Mouse (Mus musculus): ENCODE data around the gene Nmu. TPM values are rescaled to one million over a fixed set of nuclear protein-coding genes. Genes with fewer than 3 reads are reported as not detected.

The Nmu gene
- polyA plus RNA-seq, 1 experiment from 2014 or later: 0.17 TPM

DNA sequence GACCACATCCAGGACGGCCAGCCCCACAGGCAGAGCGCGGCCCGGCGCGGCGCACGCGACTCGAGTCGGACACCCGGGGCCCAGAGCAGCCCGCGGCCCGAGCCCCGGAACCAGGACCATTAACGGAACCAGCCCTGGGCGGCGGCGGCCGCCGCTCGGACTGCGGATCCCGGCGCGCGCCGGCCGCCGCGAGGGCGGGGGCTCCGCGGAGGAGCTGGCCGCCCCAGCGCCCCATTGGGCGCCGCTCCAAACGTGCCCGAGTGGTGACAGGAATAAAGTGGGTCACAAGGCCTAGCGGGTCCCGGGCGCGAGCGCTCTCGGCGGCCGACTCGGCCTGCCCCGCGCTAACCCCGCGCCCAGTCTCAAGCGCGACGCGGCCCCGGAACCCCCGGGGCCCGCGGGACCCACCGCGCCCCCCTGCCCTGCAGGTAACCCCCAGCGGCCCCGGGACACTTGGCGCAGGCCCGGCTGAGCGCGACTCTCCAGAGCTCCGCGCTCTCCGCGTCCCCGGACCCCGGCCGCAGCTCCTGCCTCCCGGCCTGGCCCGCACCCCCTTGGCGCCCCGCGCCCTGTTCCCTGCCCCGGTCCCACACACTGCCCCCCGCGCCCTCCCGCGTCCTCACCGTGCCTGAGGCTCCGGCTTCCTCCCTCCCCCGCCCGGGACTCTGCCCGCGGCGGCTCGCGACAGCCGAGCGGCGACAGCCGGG, 59.7 kb downstream of the Nmu start:
- peak; percentile 75 for ATAC-seq (ENCODE audit: insufficient read depth, low FRiP score)
- Histone ChIP-seq H3K4me2 (ENCODE audit: low read depth, low read length) (peak overlapping the region; percentile 77), H3K27me3 (ENCODE audit: control insufficient read depth, insufficient read depth, low read length) (no peaks in the 10 kb centered on the region), H3K4me1 (ENCODE audit: control insufficient read depth, insufficient read depth, low read length) (peaks cover 17% of the 10 kb centered on the region), H3K9ac (ENCODE audit: low read length) (peak overlapping the region; percentile 97), H3K9me3 (replicated peaks; ENCODE audit: control insufficient read depth, low read length) (no peaks in the 10 kb centered on the region), H3K36me3 (ENCODE audit: control insufficient read depth, insufficient read depth, low read length) (no peaks in the 10 kb centered on the region), H3K4me3 (replicated peaks; ENCODE audit: low read length) (peak overlapping the region; percentile 92), H3K27ac (ENCODE audit: low read length) (peak overlapping the region; percentile 98)
- under 1% methylated on average over 67 of the region's 100 CpGs for WGBS

DNA sequence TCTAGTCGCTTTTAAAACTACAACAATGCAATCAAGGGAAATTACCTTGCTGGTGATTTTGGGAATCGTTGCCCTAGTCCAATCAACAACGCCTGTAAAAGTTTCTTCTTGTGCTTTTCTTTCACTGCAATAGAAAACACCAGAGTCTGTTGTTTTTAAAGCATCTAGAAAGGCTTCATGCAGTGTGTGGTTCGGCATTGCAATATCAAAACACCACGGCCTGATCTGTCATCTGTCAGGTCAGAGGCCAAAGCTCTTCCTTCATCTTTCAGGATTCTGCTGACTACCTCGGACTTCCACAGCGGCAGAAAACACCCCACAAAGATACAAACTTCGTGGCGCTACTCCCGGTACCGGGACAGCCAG, 60.2 kb downstream of the Nmu start:
- H3K9me3 ChIP-seq (replicated peaks; ENCODE audit: control insufficient read depth, low read length): no peaks in the 10 kb centered on the region
- H3K4me1 ChIP-seq (ENCODE audit: control insufficient read depth, insufficient read depth, low read length): peaks cover 17% of the 10 kb centered on the region
- WGBS: 6% methylated on average over 11 of the region's 11 CpGs
- no peaks in the 10 kb centered on the region for H3K27me3 ChIP-seq (ENCODE audit: control insufficient read depth, insufficient read depth, low read length)
- H3K4me3 ChIP-seq (replicated peaks; ENCODE audit: low read length): peak overlapping the region; percentile 92
- peak overlapping the region; percentile 77 for H3K4me2 ChIP-seq (ENCODE audit: low read depth, low read length)
- H3K27ac ChIP-seq (ENCODE audit: low read length): peak overlapping the region; percentile 98
- peak overlapping the region; percentile 97 for H3K9ac ChIP-seq (ENCODE audit: low read length)
- ATAC-seq (ENCODE audit: insufficient read depth, low FRiP score): no peak
- no peaks in the 10 kb centered on the region for H3K36me3 ChIP-seq (ENCODE audit: control insufficient read depth, insufficient read depth, low read length)

DNA sequence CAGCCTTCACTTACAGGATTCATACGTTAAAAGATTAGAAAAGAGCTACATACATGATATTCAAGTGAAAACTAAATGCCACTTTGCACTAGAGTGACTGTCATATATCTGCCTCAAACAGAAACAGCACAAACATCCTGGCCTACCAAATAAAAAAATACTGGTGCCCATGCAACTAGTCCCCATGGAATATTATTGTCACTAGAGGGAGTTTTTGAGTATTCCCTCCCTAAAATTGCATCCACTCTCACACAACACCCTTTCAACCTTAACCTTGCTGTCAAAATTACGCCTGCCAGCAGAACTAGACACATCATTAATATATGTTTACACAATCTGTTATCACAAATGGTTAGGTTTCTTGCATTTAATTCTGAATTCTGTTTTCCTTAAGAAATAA, 61.6 kb downstream of the Nmu start:
- Histone ChIP-seq H3K27me3 (ENCODE audit: control insufficient read depth, insufficient read depth, low read length) (no peaks in the 10 kb centered on the region), H3K4me3 (replicated peaks; ENCODE audit: low read length) (no peak overlapping the region), H3K9me3 (replicated peaks; ENCODE audit: control insufficient read depth, low read length) (no peaks in the 10 kb centered on the region), H3K27ac (ENCODE audit: low read length) (no peak overlapping the region), H3K4me2 (ENCODE audit: low read depth, low read length) (no peak overlapping the region), H3K9ac (ENCODE audit: low read length) (no peak overlapping the region), H3K36me3 (ENCODE audit: control insufficient read depth, insufficient read depth, low read length) (no peaks in the 10 kb centered on the region), H3K4me1 (ENCODE audit: control insufficient read depth, insufficient read depth, low read length) (peaks cover 17% of the 10 kb centered on the region)
- WGBS: 83% methylated on average over 2 of the region's 2 CpGs
- no peak for ATAC-seq (ENCODE audit: insufficient read depth, low FRiP score)

DNA sequence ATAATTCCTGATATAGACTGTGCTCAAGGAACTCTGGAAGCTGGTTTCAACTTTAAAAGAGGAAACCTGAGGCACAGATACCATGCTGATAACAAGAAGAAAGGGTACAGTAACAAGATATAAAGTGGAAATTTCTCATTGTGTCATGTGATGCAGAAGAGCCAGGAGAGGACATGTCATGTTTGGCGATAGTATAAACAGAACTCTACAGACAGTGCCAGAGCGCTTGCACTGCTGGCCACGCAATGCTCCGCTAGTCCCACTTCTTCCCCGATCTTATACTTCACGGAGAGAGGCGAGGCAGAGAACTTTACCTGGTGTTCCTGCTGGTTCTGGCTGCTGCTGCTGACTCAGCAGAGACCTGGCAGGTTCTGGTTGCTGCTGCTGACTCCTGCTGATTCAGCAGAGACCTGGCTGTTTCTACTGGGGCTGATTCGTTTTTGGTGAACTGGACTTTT, 74.3 kb downstream of the Nmu start:
- WGBS: 77% methylated on average over 8 of the region's 8 CpGs
- 0 out of 2 replicates have a peak, but pooled peaks cover 2% of the 10 kb centered on the region for H3K4me1 ChIP-seq (ENCODE audit: control insufficient read depth, insufficient read depth, low read length)
- H3K36me3 ChIP-seq (ENCODE audit: control insufficient read depth, insufficient read depth, low read length): no peaks in the 10 kb centered on the region
- H3K27me3 ChIP-seq (ENCODE audit: control insufficient read depth, insufficient read depth, low read length): no peaks in the 10 kb centered on the region
- H3K4me2 ChIP-seq (ENCODE audit: low read depth, low read length): no peak overlapping the region
- no peak overlapping the region for H3K27ac ChIP-seq (ENCODE audit: low read length)
- H3K9me3 ChIP-seq (replicated peaks; ENCODE audit: control insufficient read depth, low read length): no peaks in the 10 kb centered on the region
- H3K4me3 ChIP-seq (replicated peaks; ENCODE audit: low read length): no peak overlapping the region
- H3K9ac ChIP-seq (ENCODE audit: low read length): no peak overlapping the region
- ATAC-seq (ENCODE audit: insufficient read depth, low FRiP score): no peak

DNA sequence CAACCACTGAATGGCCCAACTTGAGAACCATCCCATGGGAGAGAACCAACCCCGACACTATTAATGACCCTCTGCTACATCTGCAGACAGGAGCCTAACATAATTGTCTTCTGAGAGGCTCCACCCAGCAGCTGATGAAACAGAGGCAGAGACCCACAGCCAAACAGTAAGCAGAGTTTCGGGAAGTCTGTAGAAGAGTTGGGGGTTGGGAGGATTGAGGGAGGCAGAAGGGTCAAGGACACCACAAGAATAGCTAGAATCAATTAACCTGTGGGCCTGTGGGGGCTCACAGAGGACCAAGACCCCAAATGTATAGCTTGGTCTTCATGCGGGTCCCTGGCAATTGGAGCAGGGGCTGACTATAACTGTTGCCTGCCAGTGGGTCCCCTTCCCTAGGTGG, 75.3 kb downstream of the Nmu start:
- H3K36me3 ChIP-seq (ENCODE audit: control insufficient read depth, insufficient read depth, low read length): no peaks in the 10 kb centered on the region
- H3K4me1 ChIP-seq (ENCODE audit: control insufficient read depth, insufficient read depth, low read length): 0 out of 2 replicates have a peak, but pooled peaks cover 2% of the 10 kb centered on the region
- no peak for ATAC-seq (ENCODE audit: insufficient read depth, low FRiP score)
- no peaks in the 10 kb centered on the region for H3K27me3 ChIP-seq (ENCODE audit: control insufficient read depth, insufficient read depth, low read length)
- 89% methylated on average over 3 of the region's 3 CpGs for WGBS
- no peak overlapping the region for H3K4me2 ChIP-seq (ENCODE audit: low read depth, low read length)
- H3K27ac ChIP-seq (ENCODE audit: low read length): no peak overlapping the region
- no peaks in the 10 kb centered on the region for H3K9me3 ChIP-seq (replicated peaks; ENCODE audit: control insufficient read depth, low read length)
- no peak overlapping the region for H3K4me3 ChIP-seq (replicated peaks; ENCODE audit: low read length)
- H3K9ac ChIP-seq (ENCODE audit: low read length): no peak overlapping the region

DNA sequence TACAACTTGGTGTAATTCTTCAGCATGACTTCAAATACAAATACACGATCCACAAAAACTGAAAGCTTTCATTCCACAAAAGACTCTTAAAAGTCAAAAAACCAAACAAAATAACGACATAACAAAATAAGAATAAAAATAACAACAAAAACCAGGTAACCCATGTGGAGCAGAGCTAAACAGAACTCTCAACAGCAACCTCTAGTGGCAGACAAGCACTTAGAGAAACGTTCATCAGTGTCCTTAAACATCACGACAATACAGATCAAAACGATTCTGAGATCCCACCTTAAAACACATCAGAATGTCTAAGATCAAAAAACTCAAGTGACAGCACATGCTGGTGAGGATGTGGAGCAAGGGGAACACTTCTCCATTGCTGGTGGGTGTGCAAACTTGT, 76.5 kb downstream of the Nmu start:
- Histone ChIP-seq H3K4me3 (replicated peaks; ENCODE audit: low read length) (no peak overlapping the region), H3K4me1 (ENCODE audit: control insufficient read depth, insufficient read depth, low read length) (0 out of 2 replicates have a peak, but pooled peaks cover 2% of the 10 kb centered on the region), H3K27me3 (ENCODE audit: control insufficient read depth, insufficient read depth, low read length) (no peaks in the 10 kb centered on the region), H3K36me3 (ENCODE audit: control insufficient read depth, insufficient read depth, low read length) (no peaks in the 10 kb centered on the region), H3K9me3 (replicated peaks; ENCODE audit: control insufficient read depth, low read length) (no peaks in the 10 kb centered on the region), H3K4me2 (ENCODE audit: low read depth, low read length) (no peak overlapping the region), H3K27ac (ENCODE audit: low read length) (no peak overlapping the region), H3K9ac (ENCODE audit: low read length) (no peak overlapping the region)
- WGBS: 77% methylated on average over 5 of the region's 5 CpGs
- ATAC-seq (ENCODE audit: insufficient read depth, low FRiP score): no peak

DNA sequence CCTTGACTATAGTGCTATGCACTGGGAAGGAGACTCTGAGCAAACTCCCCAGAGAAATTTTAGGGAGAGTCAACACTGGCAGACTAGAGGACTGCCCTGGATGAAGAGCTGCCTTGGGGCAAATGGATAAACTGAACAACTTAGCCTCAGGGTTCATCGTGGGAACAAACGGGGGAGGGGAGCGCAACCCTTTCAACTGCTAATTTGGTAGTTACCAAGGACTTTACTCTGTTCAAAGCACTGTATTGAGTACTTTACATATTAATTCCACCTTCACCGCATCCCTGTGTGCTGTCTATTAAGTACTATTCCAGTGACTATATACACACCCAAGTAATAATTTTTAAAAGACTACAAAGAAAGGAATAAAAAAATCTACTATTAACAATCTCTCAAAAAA, 77.9 kb downstream of the Nmu start:
- no peak overlapping the region for H3K27ac ChIP-seq (ENCODE audit: low read length)
- 75% methylated on average over 4 of the region's 4 CpGs for WGBS

DNA sequence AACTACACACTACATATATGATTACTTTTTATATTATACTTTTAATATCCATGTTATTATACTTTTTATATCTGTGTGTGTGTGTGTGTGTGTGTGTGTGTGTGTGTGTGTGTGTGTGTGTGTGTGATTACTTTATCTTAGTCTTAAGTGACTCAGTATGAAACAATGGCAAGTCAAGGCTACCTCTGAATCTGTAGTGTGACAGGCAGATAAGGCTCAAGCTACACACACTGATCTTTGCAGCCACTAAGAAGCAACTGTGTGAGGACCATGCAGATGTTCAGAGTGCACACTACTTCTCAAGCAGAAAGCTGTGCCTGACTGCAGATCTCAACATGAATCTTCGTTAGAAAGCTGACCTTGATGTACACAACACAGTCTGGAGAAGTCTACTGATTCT, 79.7 kb downstream of the Nmu start:
- 89% methylated on average over 1 of the region's 1 CpGs for WGBS
- H3K36me3 ChIP-seq (ENCODE audit: control insufficient read depth, insufficient read depth, low read length): no peaks in the 10 kb centered on the region
- H3K27ac ChIP-seq (ENCODE audit: low read length): no peak overlapping the region
- H3K4me2 ChIP-seq (ENCODE audit: low read depth, low read length): no peak overlapping the region
- H3K27me3 ChIP-seq (ENCODE audit: control insufficient read depth, insufficient read depth, low read length): no peaks in the 10 kb centered on the region
- H3K9ac ChIP-seq (ENCODE audit: low read length): no peak overlapping the region
- no peak for ATAC-seq (ENCODE audit: insufficient read depth, low FRiP score)
- H3K4me3 ChIP-seq (replicated peaks; ENCODE audit: low read length): no peak overlapping the region
- 0 out of 2 replicates have a peak, but pooled peaks cover 2% of the 10 kb centered on the region for H3K4me1 ChIP-seq (ENCODE audit: control insufficient read depth, insufficient read depth, low read length)
- H3K9me3 ChIP-seq (replicated peaks; ENCODE audit: control insufficient read depth, low read length): no peaks in the 10 kb centered on the region

More for the DNA sequence above, 77.9 kb downstream of the Nmu start:
- Histone ChIP-seq H3K9ac (ENCODE audit: low read length) (no peak overlapping the region), H3K4me1 (ENCODE audit: control insufficient read depth, insufficient read depth, low read length) (0 out of 2 replicates have a peak, but pooled peaks cover 2% of the 10 kb centered on the region), H3K27me3 (ENCODE audit: control insufficient read depth, insufficient read depth, low read length) (no peaks in the 10 kb centered on the region), H3K36me3 (ENCODE audit: control insufficient read depth, insufficient read depth, low read length) (no peaks in the 10 kb centered on the region), H3K4me2 (ENCODE audit: low read depth, low read length) (no peak overlapping the region), H3K4me3 (replicated peaks; ENCODE audit: low read length) (no peak overlapping the region), H3K9me3 (replicated peaks; ENCODE audit: control insufficient read depth, low read length) (no peaks in the 10 kb centered on the region)
- no peak for ATAC-seq (ENCODE audit: insufficient read depth, low FRiP score)

Data from stomach, embryonic 16.5 days (tissue).